Mouse (Mus musculus) neural tube, embryonic 13.5 days (tissue): ENCODE measurements at regions not wholly inside any gene's neighbourhood (a gene's known extent, or its start where the extent isn't known, plus 50 kb on each side); places are given as distances from the start of the nearest gene placed in this dataset.

Experiments
- ATAC-seq: fragments of 200-750 bp; cut with Nextera tagmentation; 2 replicates; pipeline ENCODE4 v1.8.0; 2017; ENCODE audit warnings: low read depth, mild to moderate bottlenecking, moderate TSS enrichment, moderate library complexity
- H3K27ac ChIP-seq: fragments of 300-500 bp; sonication (generic); replicated peaks from 2 replicates; pipeline ENCODE4 v1.5.1; 2015; ENCODE audit warnings: moderate library complexity, mild to moderate bottlenecking, inconsistent platforms
- H3K27me3 ChIP-seq: fragments of 300-500 bp; sonication (generic); 2 replicates; pipeline ENCODE4 v1.6.1; 2015; ENCODE audit warnings: mild to moderate bottlenecking, inconsistent platforms
- H3K36me3 ChIP-seq: fragments of 300-500 bp; sonication (generic); 2 replicates; pipeline ENCODE4 v1.6.1; 2015; ENCODE audit warnings: mild to moderate bottlenecking, inconsistent platforms
- H3K4me1 ChIP-seq: fragments of 300-500 bp; sonication (generic); replicated peaks from 2 replicates; pipeline ENCODE4 v1.6.1; 2015; ENCODE audit warnings: inconsistent platforms
- H3K4me2 ChIP-seq: fragments of 300-500 bp; sonication (generic); 2 replicates; pipeline ENCODE4 v1.6.1; 2015; ENCODE audit warnings: inconsistent platforms, mild to moderate bottlenecking, moderate library complexity
- H3K4me3 ChIP-seq: fragments of 300-500 bp; sonication (generic); 2 replicates; pipeline ENCODE4 v1.5.1; 2015; ENCODE audit warnings: mild to moderate bottlenecking, inconsistent platforms
- H3K9ac ChIP-seq: fragments of 300-500 bp; sonication (generic); 2 replicates; pipeline ENCODE4 v1.6.1; 2015; ENCODE audit warnings: moderate library complexity, mild to moderate bottlenecking, inconsistent platforms
- H3K9me3 ChIP-seq: fragments of 300-500 bp; sonication (generic); 2 replicates; pipeline ENCODE4 v1.6.1; 2016; ENCODE audit warnings: inconsistent platforms
- WGBS: fragments of 180-500 bp; shearing (Covaris S2); methylation state at CpG from one replicate; pipeline ENCODE4 v1.1.7; 2015; 5-methylcytosine and 5-hydroxymethylcytosine counted together

DNA sequence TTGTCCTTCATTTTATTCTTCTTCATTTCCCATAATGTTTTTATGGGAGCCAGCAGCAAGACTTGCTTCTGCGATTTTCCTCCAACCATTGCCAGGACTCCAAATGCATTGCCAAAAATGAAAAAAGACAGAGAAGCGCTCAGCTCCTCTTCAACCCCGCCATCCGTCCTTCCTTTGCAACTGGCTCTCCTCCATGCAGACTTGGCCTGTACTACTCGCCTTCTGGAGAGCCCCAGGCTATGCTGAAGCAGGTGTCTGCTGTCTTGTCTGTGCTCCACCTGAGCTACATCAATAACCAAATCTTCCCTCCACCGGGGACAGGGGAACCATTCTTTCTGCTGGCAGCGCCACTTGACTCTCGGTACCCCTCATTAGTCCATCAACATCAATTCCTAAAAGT, 384.2 kb downstream of the Rps29 start:
- H3K4me2 ChIP-seq = no peak overlapping the region
- H3K27me3 ChIP-seq = no peaks in the 10 kb centered on the region
- no peak overlapping the region for H3K27ac ChIP-seq
- no peaks in the 10 kb centered on the region for H3K36me3 ChIP-seq
- H3K9ac ChIP-seq = no peak overlapping the region
- no peaks in the 10 kb centered on the region for H3K4me1 ChIP-seq
- whole genome bisulfite sequencing = 82% methylated on average over 8 of the region's 8 CpGs
- ATAC-seq = no peak
- H3K9me3 ChIP-seq = no peaks in the 10 kb centered on the region
- H3K4me3 ChIP-seq = no peak overlapping the region

DNA sequence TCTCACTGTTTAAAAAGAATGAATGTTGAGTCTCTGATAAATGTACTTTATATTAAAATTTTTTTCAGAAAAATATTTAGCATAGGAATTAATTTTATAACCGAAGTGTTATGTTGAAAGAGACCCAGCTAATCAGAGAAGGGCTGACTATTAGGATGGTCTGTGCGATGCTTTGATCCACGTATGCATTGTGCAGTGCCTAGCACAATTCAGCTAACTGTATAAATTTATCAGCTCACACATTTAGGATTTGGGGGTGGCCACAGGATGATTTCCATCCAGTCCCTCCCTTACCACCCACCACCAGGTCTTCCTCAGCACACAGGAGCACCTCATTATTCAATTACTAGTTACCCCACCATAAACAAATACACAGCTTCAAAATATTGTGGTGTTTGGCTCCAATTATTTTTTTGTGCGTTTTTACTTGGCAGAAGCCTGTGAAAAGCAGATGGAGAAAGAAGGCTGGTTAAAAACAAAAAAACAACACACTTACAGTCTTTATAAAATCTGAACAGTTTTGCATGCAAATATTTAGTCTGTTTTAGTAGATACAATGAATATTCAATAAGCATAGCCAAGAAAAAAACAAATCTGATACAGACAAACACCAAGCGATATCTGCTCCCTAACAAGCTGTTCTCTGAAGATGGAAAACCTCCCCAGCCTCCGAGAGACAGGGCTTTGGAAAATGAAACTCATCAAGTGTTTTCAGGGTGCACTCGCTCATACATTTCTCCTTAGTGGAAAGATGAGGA, 400.5 kb downstream of the Rps29 start:
- no peak overlapping the region for H3K9ac ChIP-seq
- no peaks in the 10 kb centered on the region for H3K9me3 ChIP-seq
- no peak overlapping the region for H3K4me3 ChIP-seq
- ATAC-seq = no peak
- 84% methylated on average over 7 of the region's 7 CpGs for WGBS
- H3K4me1 ChIP-seq = no peaks in the 10 kb centered on the region
- H3K27ac ChIP-seq = no peak overlapping the region
- H3K36me3 ChIP-seq = no peaks in the 10 kb centered on the region
- no peaks in the 10 kb centered on the region for H3K27me3 ChIP-seq
- H3K4me2 ChIP-seq = no peak overlapping the region

DNA sequence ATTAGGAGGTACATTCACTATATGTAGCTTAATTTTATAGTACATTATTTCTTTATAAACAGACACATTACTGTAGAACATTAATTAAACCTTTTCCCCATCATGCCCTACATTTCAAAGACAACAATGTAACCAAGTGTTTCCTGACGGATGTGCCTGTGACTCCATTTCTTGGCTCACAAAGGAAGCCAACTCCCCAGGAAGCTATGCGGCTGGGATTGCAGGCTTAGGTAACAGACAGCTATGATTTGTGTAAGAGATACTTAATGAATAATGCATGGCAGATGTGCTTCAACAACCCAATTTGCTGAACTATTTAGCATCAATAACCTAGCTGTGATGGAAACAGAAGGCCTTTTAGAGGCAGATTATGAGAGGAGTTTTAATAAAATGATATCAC, 430.1 kb downstream of the Rps29 start:
- Histone ChIP-seq H3K9me3 (no peaks in the 10 kb centered on the region), H3K4me2 (no peak overlapping the region), H3K4me1 (peaks cover 5% of the 10 kb centered on the region), H3K4me3 (no peak overlapping the region), H3K9ac (no peak overlapping the region), H3K27me3 (no peaks in the 10 kb centered on the region), H3K27ac (no peak overlapping the region), H3K36me3 (no peaks in the 10 kb centered on the region)
- 11% methylated on average over 2 of the region's 2 CpGs for WGBS
- peak; percentile 69 for ATAC-seq

DNA sequence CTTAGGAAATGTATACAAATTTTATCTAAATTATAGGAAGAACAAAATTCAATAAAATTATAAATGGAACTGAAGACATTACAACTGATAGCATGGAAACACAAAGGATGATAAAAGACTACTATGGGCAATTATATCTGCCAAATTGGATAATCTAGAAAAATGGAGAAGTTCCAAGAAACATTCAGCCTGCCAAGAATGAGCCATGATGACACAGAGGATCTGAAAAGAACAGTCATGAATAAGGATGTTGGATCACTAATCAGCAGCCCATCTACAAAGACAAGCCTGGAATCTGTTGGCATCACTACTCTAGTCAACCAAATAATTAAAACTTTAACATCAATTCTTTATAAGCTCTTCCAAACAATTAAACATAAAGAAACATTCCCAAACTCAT, 440.0 kb downstream of the Rps29 start:
- ATAC-seq = no peak
- Histone ChIP-seq H3K27ac (no peak overlapping the region), H3K4me2 (no peak overlapping the region), H3K9me3 (no peaks in the 10 kb centered on the region), H3K4me1 (no peaks in the 10 kb centered on the region), H3K36me3 (no peaks in the 10 kb centered on the region), H3K27me3 (no peaks in the 10 kb centered on the region), H3K4me3 (no peak overlapping the region), H3K9ac (no peak overlapping the region)

DNA sequence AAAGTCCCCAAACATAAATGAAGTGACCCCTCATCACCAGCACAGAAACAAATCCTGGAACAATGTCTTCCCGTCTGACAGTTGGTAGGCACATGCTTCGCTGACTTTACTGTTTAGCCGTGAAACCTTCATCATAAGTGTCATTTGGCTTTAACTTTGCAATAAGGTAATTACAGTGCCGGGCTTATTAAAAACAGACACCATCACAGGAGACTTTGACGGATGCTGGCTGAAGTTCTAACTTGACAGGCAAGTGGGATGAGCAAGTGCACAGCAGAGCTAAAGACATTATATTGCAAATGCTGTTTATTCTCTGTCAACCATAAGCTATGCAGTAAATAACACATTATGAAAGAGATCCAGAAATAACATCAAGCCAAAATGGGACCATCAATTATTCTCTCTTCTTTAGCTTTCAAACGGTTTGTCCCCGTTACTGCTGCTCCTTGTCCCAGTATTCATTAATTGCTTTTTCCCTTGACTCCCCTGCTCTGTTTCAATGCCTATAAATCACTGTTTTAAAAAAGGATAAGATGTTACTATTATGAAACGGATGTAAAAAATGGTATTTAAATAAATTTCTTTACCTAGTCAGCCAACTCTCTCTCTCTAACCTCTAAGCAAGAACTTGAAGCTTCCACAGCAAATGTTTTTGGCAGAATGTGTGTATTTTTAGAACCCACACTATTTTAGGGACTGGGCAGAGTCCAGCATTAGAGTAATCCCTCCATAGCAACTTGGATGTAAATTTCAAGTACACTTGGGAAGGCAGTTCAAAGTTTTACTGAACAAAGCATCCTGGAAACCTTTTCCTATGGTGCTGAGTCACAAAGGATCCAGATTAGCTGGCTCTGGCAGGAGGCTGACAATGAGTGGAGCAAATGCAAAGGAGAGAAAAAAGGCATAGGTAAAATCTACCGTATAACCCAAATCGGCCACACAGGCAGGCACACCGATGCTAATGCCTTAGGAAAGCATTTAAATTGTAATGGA, 464.4 kb downstream of the Rps29 start:
- no peaks in the 10 kb centered on the region for H3K36me3 ChIP-seq
- H3K9ac ChIP-seq = no peak overlapping the region
- no peaks in the 10 kb centered on the region for H3K27me3 ChIP-seq
- no peak for ATAC-seq
- no peaks in the 10 kb centered on the region for H3K9me3 ChIP-seq
- 53% methylated on average over 11 of the region's 11 CpGs for WGBS
- H3K4me2 ChIP-seq = no peak overlapping the region
- H3K4me3 ChIP-seq = no peak overlapping the region
- peaks cover 7% of the 10 kb centered on the region for H3K4me1 ChIP-seq
- H3K27ac ChIP-seq = no peak overlapping the region

DNA sequence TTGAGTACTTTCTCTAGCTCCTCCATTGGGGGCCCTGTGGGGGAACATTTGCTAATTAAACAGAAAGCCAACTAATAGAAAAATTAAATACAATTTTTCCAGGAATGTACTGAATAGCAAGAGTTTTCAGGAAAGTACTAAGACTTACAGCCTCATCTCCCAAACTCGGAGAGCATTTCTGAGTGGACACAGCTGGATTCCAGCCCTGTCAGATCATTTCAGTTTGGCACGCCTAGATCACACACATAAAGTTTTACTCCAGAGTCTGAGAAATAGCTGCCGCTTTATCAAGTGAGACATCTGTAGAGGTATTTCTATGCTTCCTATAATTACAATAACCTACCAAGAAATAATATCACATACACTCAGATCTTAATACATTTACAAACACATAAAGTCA, 470.7 kb downstream of the Rps29 start:
- Histone ChIP-seq H3K4me1 (no peaks in the 10 kb centered on the region), H3K9ac (no peak overlapping the region), H3K27ac (no peak overlapping the region), H3K4me3 (no peak overlapping the region), H3K27me3 (no peaks in the 10 kb centered on the region), H3K4me2 (no peak overlapping the region), H3K9me3 (no peaks in the 10 kb centered on the region), H3K36me3 (no peaks in the 10 kb centered on the region)
- 90% methylated on average over 3 of the region's 3 CpGs for WGBS
- ATAC-seq = no peak

DNA sequence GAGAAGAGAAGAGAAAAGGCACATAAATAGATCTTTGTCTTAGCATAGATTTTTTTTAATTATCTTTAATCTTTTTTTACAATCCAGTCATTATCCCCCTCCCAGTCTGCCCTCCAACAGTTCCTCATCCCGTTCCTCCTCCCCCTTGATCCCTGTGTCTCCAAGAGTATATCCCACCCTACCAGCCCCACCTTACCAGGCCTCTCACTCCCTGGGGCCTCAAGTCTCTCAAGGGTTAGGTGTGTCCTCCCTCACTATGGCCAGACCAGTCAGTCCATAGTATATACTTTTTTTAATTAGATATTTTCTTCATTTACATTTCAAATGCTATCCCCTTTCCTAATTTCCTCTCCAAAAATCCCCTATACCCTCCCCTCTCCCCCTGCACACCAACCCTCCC, 475.1 kb downstream of the Rps29 start:
- no peak for ATAC-seq
- Histone ChIP-seq H3K4me1 (no peaks in the 10 kb centered on the region), H3K9me3 (no peaks in the 10 kb centered on the region), H3K27ac (no peak overlapping the region), H3K36me3 (no peaks in the 10 kb centered on the region), H3K4me3 (no peak overlapping the region), H3K4me2 (no peak overlapping the region), H3K9ac (no peak overlapping the region), H3K27me3 (no peaks in the 10 kb centered on the region)
- WGBS = 74% methylated on average over 1 of the region's 1 CpGs

DNA sequence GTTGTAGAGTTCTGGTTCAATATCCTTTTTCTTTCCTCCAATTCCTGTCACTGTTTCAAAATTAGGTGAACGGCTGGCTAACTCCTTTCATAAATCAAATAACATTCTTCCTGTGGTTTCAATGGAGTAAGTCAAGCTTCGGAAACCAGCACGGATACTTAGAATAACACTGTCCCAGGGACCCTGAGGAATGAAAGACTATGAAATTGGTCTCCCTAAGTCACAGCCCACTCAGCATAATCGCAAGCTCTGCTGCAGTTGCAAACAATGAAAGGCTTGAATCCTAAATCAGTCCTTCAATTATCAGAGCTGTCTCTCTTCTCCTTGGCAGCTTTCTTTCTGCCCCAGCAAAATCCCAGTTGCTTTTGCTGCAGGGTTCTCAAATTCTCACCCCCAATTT, 475.8 kb downstream of the Rps29 start:
- 13% methylated on average over 4 of the region's 4 CpGs for WGBS
- Histone ChIP-seq H3K27ac (no peak overlapping the region), H3K9ac (no peak overlapping the region), H3K4me1 (no peaks in the 10 kb centered on the region), H3K27me3 (no peaks in the 10 kb centered on the region), H3K9me3 (no peaks in the 10 kb centered on the region), H3K36me3 (no peaks in the 10 kb centered on the region), H3K4me2 (no peak overlapping the region), H3K4me3 (no peak overlapping the region)
- no peak for ATAC-seq

DNA sequence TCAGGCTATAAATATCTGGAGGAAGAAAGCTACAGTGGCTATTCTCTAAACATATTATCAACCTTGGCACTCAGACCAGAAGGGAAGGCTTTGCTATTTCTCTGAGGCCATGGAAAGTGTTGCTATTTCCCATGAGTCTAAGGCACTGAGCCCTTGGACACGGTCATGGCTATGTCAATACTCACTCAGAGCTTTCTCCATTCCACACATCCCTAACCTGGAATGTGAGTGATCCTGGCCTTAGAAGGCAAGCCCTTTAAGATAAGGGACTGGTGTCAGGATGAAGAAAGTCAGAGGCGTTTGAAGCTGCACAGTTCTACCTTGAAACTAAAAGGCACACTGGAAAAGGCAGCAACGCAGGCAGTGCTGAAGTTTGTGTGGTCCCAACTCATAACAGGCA, 478.3 kb downstream of the Rps29 start:
- 92% methylated on average over 3 of the region's 3 CpGs for WGBS
- Histone ChIP-seq H3K4me3 (no peak overlapping the region), H3K9me3 (no peaks in the 10 kb centered on the region), H3K27me3 (no peaks in the 10 kb centered on the region), H3K36me3 (no peaks in the 10 kb centered on the region), H3K4me2 (no peak overlapping the region), H3K4me1 (no peaks in the 10 kb centered on the region), H3K27ac (no peak overlapping the region), H3K9ac (no peak overlapping the region)
- ATAC-seq = no peak

DNA sequence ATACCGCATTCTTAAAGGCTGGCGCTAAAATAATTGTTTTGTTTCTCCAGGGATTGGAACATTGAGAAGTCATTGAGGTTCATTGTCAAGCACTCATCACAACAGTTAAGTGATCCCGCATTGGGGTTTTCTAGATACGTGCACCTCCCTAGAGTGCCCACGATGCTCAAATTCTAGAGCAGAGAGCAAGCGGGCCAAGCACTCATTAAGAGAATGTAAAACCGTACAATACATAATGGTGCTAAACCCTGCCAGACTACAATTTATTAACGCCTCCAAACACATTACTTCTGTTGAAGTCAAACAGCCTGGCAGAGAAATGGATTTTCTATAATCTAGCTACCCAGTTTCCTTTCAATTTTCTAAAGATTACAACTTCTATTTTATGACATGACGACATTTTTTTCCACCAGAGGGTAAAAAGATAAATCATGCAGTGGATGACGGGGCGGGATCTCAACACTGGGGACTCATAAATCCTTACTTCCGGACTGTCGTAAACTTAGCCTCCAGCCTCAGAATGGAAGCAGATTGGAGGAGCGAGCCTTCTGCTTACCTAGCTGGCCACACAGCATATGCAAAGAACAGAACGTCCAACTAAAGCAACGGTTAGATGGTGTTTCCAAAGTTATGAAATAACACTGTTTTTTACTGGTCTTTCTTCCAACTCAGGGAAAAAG, 482.8 kb downstream of the Rps29 start:
- Histone ChIP-seq H3K27ac (no peak overlapping the region), H3K36me3 (no peaks in the 10 kb centered on the region), H3K4me3 (no peak overlapping the region), H3K4me2 (0 out of 2 replicates have a peak overlapping the region, but pooled peaks have one; percentile 13), H3K27me3 (no peaks in the 10 kb centered on the region), H3K9me3 (no peaks in the 10 kb centered on the region), H3K4me1 (peaks cover 4% of the 10 kb centered on the region; the same call in 1 of the 2 replicates), H3K9ac (no peak overlapping the region)
- 53% methylated on average over 16 of the region's 16 CpGs for WGBS
- ATAC-seq = peak; percentile 69; the same call in 1 of the 2 replicates

DNA sequence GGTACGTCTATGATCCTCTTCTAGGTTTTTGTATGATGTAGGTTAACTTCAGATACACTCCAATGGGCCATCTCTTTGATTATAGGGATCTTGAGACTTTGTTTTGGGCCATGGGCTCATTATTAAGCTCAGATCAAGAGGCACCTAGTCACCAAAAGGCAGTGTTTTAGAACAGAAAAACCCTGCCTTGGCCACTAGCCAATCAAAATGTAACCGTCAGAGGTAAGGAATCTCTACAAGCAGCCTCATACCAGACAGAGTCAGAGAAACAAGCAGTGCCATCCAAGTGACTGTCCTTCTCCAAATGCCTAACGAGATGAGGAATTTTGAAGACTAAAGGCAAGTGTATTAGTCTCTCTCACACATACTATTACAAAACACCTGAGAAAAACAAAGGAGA, 487.0 kb downstream of the Rps29 start:
- no peak for ATAC-seq
- WGBS = 82% methylated on average over 3 of the region's 3 CpGs
- H3K27ac ChIP-seq = no peak overlapping the region
- no peaks in the 10 kb centered on the region for H3K27me3 ChIP-seq
- no peak overlapping the region for H3K4me2 ChIP-seq
- H3K4me3 ChIP-seq = no peak overlapping the region
- peaks cover 4% of the 10 kb centered on the region; the same call in 1 of the 2 replicates for H3K4me1 ChIP-seq
- H3K36me3 ChIP-seq = no peaks in the 10 kb centered on the region
- H3K9ac ChIP-seq = no peak overlapping the region
- no peaks in the 10 kb centered on the region for H3K9me3 ChIP-seq
